Mouse (Mus musculus) lung, embryonic 15.5 days (tissue): ENCODE measurements around the gene Aoc2. TPM values are rescaled to one million over a fixed set of nuclear protein-coding genes. Genes with fewer than 3 reads are reported as not detected.

Source experiments
- ATAC-seq: fragments of 200-750 bp; cut with Nextera tagmentation; 2 replicates; pipeline ENCODE4 v1.8.0; 2017; ENCODE audit warnings: moderate number of reproducible peaks, borderline replicate concordance; ENCODE audit not compliant: low FRiP score, low TSS enrichment; ENCODE audit errors: extremely low read depth
- H3K27ac ChIP-seq: fragments of 300-500 bp; sonication (generic); 2 replicates; pipeline ENCODE4 v1.5.1; 2015; ENCODE audit warnings: moderate library complexity, mild to moderate bottlenecking, inconsistent platforms
- H3K27me3 ChIP-seq: fragments of 300-500 bp; sonication (generic); 2 replicates; pipeline ENCODE4 v1.6.1; 2015; ENCODE audit warnings: inconsistent platforms
- H3K36me3 ChIP-seq: fragments of 300-500 bp; sonication (generic); 2 replicates; pipeline ENCODE4 v1.6.1; 2015; ENCODE audit warnings: inconsistent platforms
- H3K4me1 ChIP-seq: fragments of 300-500 bp; sonication (generic); 2 replicates; pipeline ENCODE4 v1.6.1; 2015; ENCODE audit warnings: inconsistent platforms
- H3K4me2 ChIP-seq: fragments of 300-500 bp; sonication (generic); 2 replicates; pipeline ENCODE4 v1.6.1; 2015; ENCODE audit warnings: inconsistent platforms, mild to moderate bottlenecking, moderate library complexity
- H3K4me3 ChIP-seq: fragments of 300-500 bp; sonication (generic); 2 replicates; pipeline ENCODE4 v1.5.1; 2015; ENCODE audit warnings: mild to moderate bottlenecking, inconsistent platforms
- H3K9ac ChIP-seq: fragments of 300-500 bp; sonication (generic); 2 replicates; pipeline ENCODE4 v1.6.1; 2015; ENCODE audit warnings: inconsistent platforms
- H3K9me3 ChIP-seq: fragments of 300-500 bp; sonication (generic); 2 replicates; pipeline ENCODE4 v1.6.1; 2016; ENCODE audit warnings: inconsistent platforms
- WGBS: fragments of 180-500 bp; shearing (Covaris S2); methylation state at CpG from one replicate; pipeline ENCODE4 v1.1.7; 2015; 5-methylcytosine and 5-hydroxymethylcytosine counted together
- polyA plus RNA-seq: library from polyadenylated mRNA; unstranded; fragments of >200 nt; fragmentation: Nextera tagmentation; extraction: Ambion mirVana; gene quantifications from 2 replicates; pipeline ENCODE4 v1.2.1, GENCODE M21; 2015

Gene Aoc2
- 0.81 and 1.2 TPM in 2 replicates for polyA plus RNA-seq

GRCm38 (mm10) chr11:101324763-101325162 lies at the start of gene Aoc2:
Gene Aoc2 (plus strand): TSS chr11:101325063.
- H3K27ac ChIP-seq = no peak within 1 kb of the TSS
- 82% methylated on average over 5 of the region's 5 CpGs for WGBS
- H3K36me3 ChIP-seq = peaks cover 59% of the 10 kb centered on the region
- H3K9me3 ChIP-seq = no peaks in the 10 kb centered on the region
- H3K27me3 ChIP-seq = no peaks in the 10 kb centered on the region
- ATAC-seq = no peak
- H3K9ac ChIP-seq = no peak within 1 kb of the TSS
- H3K4me1 ChIP-seq = no peaks in the 10 kb centered on the region; the same call in 1 of the 2 replicates
- no peak within 1 kb of the TSS for H3K4me2 ChIP-seq
- H3K4me3 ChIP-seq = no peak within 1 kb of the TSS

- no peak overlapping the region for H3K9ac ChIP-seq
- 0 out of 2 replicates have a peak, but pooled peaks cover 2% of the 10 kb centered on the region for H3K36me3 ChIP-seq
- WGBS = 43% methylated on average over 4 of the region's 4 CpGs
- H3K4me3 ChIP-seq = no peak overlapping the region
- H3K9me3 ChIP-seq = no peaks in the 10 kb centered on the region
- no peak overlapping the region for H3K4me2 ChIP-seq
- H3K4me1 ChIP-seq = peaks cover 29% of the 10 kb centered on the region
- no peaks in the 10 kb centered on the region for H3K27me3 ChIP-seq
- no peak overlapping the region for H3K27ac ChIP-seq
- no peak for ATAC-seq
These were observed 49.6 kb upstream of the Aoc2 start for GRCm38 (mm10) chr11:101275309-101275708.

- H3K4me3 ChIP-seq = peak overlapping the region; percentile 6; the same call in 1 of the 2 replicates
- ATAC-seq = no peak
- H3K4me1 ChIP-seq = peaks cover 29% of the 10 kb centered on the region
These were observed 48.4 kb upstream of the Aoc2 start for GRCm38 (mm10) chr11:101276319-101277070.

GRCm38 (mm10) chr11:101277381-101278222 lies 47.3 kb upstream of the Aoc2 start:
- 48% methylated on average over 12 of the region's 12 CpGs for WGBS
- Histone ChIP-seq H3K4me1 (peaks cover 29% of the 10 kb centered on the region), H3K27ac (peak overlapping the region; percentile 56; the same call in 1 of the 2 replicates)

More at GRCm38 (mm10) chr11:101276319-101277070, 48.4 kb upstream of the Aoc2 start:
- Histone ChIP-seq H3K9ac (no peak overlapping the region), H3K4me2 (peak overlapping the region; percentile 75), H3K9me3 (no peaks in the 10 kb centered on the region), H3K27me3 (no peaks in the 10 kb centered on the region), H3K27ac (no peak overlapping the region), H3K36me3 (0 out of 2 replicates have a peak, but pooled peaks cover 2% of the 10 kb centered on the region)
- 27% methylated on average over 27 of the region's 27 CpGs for WGBS

GRCm38 (mm10) chr11:101278223-101279192 lies 46.4 kb upstream of the Aoc2 start, which contains the start of the genes Cntd1 and Coa3:
Gene Cntd1 (plus strand): TSS chr11:101279012.
Gene Coa3 (minus strand): TSS chr11:101279114.
- peak; percentile 90 for ATAC-seq
- peak within 1 kb of the TSS; percentile 56 for H3K27ac ChIP-seq
- H3K36me3 ChIP-seq = 0 out of 2 replicates have a peak, but pooled peaks cover 2% of the 10 kb centered on the region
- H3K27me3 ChIP-seq = no peaks in the 10 kb centered on the region
- peaks cover 29% of the 10 kb centered on the region for H3K4me1 ChIP-seq
- peak within 1 kb of the TSS; percentile 66 for H3K9ac ChIP-seq
- peak within 1 kb of the TSS; percentile 75 for H3K4me2 ChIP-seq
- peak within 1 kb of the TSS; percentile 67 for H3K4me3 ChIP-seq
- 6% methylated on average over 45 of the region's 45 CpGs for WGBS
- H3K9me3 ChIP-seq = no peaks in the 10 kb centered on the region

More at GRCm38 (mm10) chr11:101277381-101278222, 47.3 kb upstream of the Aoc2 start:
- Histone ChIP-seq H3K4me3 (peak overlapping the region; percentile 67), H3K9me3 (no peaks in the 10 kb centered on the region), H3K4me2 (peak overlapping the region; percentile 75), H3K36me3 (0 out of 2 replicates have a peak, but pooled peaks cover 2% of the 10 kb centered on the region), H3K27me3 (no peaks in the 10 kb centered on the region), H3K9ac (peak overlapping the region; percentile 66)
- no peak for ATAC-seq

- no peak overlapping the region for H3K9ac ChIP-seq
- WGBS = 57% methylated on average over 14 of the region's 14 CpGs
These were observed 45.7 kb upstream of the Aoc2 start for GRCm38 (mm10) chr11:101279193-101279569.

GRCm38 (mm10) chr11:101280837-101281236 lies 44.0 kb upstream of the Aoc2 start:
- Histone ChIP-seq H3K27ac (no peak overlapping the region), H3K9me3 (no peaks in the 10 kb centered on the region), H3K9ac (no peak overlapping the region), H3K4me1 (peaks cover 29% of the 10 kb centered on the region), H3K36me3 (0 out of 2 replicates have a peak, but pooled peaks cover 2% of the 10 kb centered on the region), H3K4me2 (no peak overlapping the region), H3K27me3 (no peaks in the 10 kb centered on the region), H3K4me3 (no peak overlapping the region)
- ATAC-seq = no peak
- WGBS = 52% methylated on average over 7 of the region's 7 CpGs

More at GRCm38 (mm10) chr11:101279193-101279569, 45.7 kb upstream of the Aoc2 start:
- no peak overlapping the region for H3K27ac ChIP-seq
- no peak for ATAC-seq
- H3K4me1 ChIP-seq = peaks cover 29% of the 10 kb centered on the region
- no peaks in the 10 kb centered on the region for H3K9me3 ChIP-seq
- 0 out of 2 replicates have a peak, but pooled peaks cover 2% of the 10 kb centered on the region for H3K36me3 ChIP-seq
- peak overlapping the region; percentile 75 for H3K4me2 ChIP-seq
- no peaks in the 10 kb centered on the region for H3K27me3 ChIP-seq
- H3K4me3 ChIP-seq = peak overlapping the region; percentile 67

- ATAC-seq = no peak
- Histone ChIP-seq H3K4me1 (peaks cover 9% of the 10 kb centered on the region), H3K4me3 (no peak overlapping the region), H3K4me2 (no peak overlapping the region), H3K27ac (no peak overlapping the region), H3K36me3 (peaks cover 8% of the 10 kb centered on the region), H3K9ac (no peak overlapping the region), H3K9me3 (no peaks in the 10 kb centered on the region), H3K27me3 (no peaks in the 10 kb centered on the region)
- 18% methylated on average over 5 of the region's 5 CpGs for WGBS
These were observed 42.0 kb upstream of the Aoc2 start for GRCm38 (mm10) chr11:101282896-101283295.

- peaks cover 6% of the 10 kb centered on the region for H3K4me1 ChIP-seq
- no peak for ATAC-seq
- no peaks in the 10 kb centered on the region for H3K9me3 ChIP-seq
- no peak overlapping the region for H3K9ac ChIP-seq
- 64% methylated on average over 4 of the region's 4 CpGs for WGBS
- no peak overlapping the region for H3K4me3 ChIP-seq
- H3K4me2 ChIP-seq = no peak overlapping the region
- H3K27me3 ChIP-seq = no peaks in the 10 kb centered on the region
- H3K27ac ChIP-seq = no peak overlapping the region
- peaks cover 15% of the 10 kb centered on the region for H3K36me3 ChIP-seq
These were observed 41.1 kb upstream of the Aoc2 start for GRCm38 (mm10) chr11:101283805-101284204.

- Histone ChIP-seq H3K27me3 (no peaks in the 10 kb centered on the region), H3K9me3 (no peaks in the 10 kb centered on the region), H3K4me2 (no peak overlapping the region), H3K36me3 (peaks cover 44% of the 10 kb centered on the region), H3K9ac (no peak overlapping the region), H3K27ac (no peak overlapping the region), H3K4me1 (no peaks in the 10 kb centered on the region), H3K4me3 (no peak overlapping the region)
- no peak for ATAC-seq
- 59% methylated on average over 9 of the region's 9 CpGs for WGBS
These were observed 37.6 kb upstream of the Aoc2 start for GRCm38 (mm10) chr11:101287306-101287705.

- no peak overlapping the region for H3K27ac ChIP-seq
- no peak overlapping the region for H3K9ac ChIP-seq
- ATAC-seq = no peak
- WGBS = 95% methylated on average over 8 of the region's 8 CpGs
- no peak overlapping the region for H3K4me2 ChIP-seq
- H3K36me3 ChIP-seq = peaks cover 72% of the 10 kb centered on the region
- no peaks in the 10 kb centered on the region for H3K9me3 ChIP-seq
- H3K27me3 ChIP-seq = no peaks in the 10 kb centered on the region
- no peak overlapping the region for H3K4me3 ChIP-seq
- H3K4me1 ChIP-seq = no peaks in the 10 kb centered on the region
These were observed 33.6 kb upstream of the Aoc2 start for GRCm38 (mm10) chr11:101291231-101291630.
